Mouse (Mus musculus): Measurements from ENCODE around the gene Kndc1. TPM values are rescaled to one million over a fixed set of nuclear protein-coding genes. Genes with fewer than 3 reads are reported as not detected.

The Kndc1 gene
- polyA plus RNA-seq, 1 experiment from 2014 or later, result 22.4 TPM

DNA sequence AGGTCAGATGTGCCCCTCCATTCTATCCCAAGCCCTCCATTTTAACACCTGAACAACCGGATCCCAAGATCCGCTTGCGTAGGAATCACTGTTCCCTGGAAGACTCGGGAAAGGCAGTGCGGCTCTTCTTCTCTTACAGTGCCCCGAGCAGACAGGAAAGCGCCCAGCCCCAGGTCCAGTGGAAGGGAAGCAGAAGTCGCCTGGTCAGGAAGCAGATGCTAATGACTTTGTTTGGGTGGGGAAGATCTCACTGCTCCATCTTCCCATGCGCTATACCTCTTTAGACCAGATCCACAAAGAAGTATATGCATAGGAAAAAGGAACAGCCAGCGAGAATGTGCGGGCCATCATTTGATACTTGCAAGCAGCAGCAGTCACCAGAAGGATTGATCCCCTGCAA, 62.9 kb downstream of the Kndc1 start:
- Histone ChIP-seq H3K27ac (no peak overlapping the region), H3K4me3 (no peak overlapping the region), H3K9me3 (no peaks in the 10 kb centered on the region), H3K36me3 (replicated peaks) (no peaks in the 10 kb centered on the region), H3K4me2 (no peak overlapping the region), H3K4me1 (no peaks in the 10 kb centered on the region), H3K27me3 (replicated peaks) (no peaks in the 10 kb centered on the region), H3K9ac (no peak overlapping the region)
- no peak for ATAC-seq (replicated peaks)
- 59% methylated on average over 11 of the region's 11 CpGs for WGBS

DNA sequence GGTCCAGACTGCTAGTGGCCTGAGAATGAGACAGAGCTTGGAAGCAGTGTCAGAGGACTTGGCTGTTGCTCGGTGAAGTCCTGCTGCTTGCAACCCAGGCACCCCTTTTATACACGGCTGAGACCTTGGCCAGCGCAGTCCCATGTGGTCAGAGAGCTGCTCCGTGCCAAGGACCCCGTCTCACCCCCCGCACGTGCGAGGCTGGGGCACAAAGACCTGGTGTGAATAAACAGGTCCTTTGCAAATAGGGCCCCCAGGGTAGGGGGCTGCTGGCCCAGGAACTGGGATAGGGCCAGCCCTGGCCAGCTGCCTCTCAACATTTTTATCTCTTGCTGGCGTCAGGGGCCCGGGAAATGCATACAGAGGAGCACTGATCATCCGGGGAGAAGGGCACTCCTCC, 63.5 kb downstream of the Kndc1 start:
- H3K4me1 ChIP-seq, result no peaks in the 10 kb centered on the region
- 27% methylated on average over 11 of the region's 11 CpGs for WGBS
- peak; percentile 33; the same call in 1 of the 2 replicates for ATAC-seq (replicated peaks)
- H3K27ac ChIP-seq, result no peak overlapping the region
- no peaks in the 10 kb centered on the region for H3K27me3 ChIP-seq (replicated peaks)
- H3K36me3 ChIP-seq (replicated peaks), result no peaks in the 10 kb centered on the region
- no peaks in the 10 kb centered on the region for H3K9me3 ChIP-seq
- no peak overlapping the region for H3K4me2 ChIP-seq
- no peak overlapping the region for H3K4me3 ChIP-seq
- H3K9ac ChIP-seq, result no peak overlapping the region

DNA sequence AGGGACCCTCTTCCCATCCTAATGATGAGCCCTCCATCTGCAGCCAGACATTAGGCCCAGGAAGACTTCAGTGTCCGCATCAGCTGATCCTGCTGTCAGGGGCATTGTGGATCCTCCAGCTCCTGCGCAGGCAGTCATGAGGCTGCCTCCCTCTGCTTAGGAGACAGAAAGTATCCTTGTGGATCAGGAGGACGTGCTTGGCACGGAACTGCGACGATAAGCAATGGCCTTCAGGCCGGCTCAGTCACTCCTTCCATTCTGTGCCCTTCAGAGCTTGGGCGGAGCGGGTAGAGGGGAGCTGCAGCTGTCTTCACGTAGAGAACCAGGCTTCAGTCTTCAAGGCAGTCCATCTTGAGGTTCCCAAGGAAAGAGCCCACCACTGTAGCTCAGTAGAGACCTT, 66.6 kb downstream of the Kndc1 start:
- H3K4me1 ChIP-seq, result no peaks in the 10 kb centered on the region
- H3K36me3 ChIP-seq (replicated peaks), result no peaks in the 10 kb centered on the region
- no peak overlapping the region for H3K4me2 ChIP-seq
- 91% methylated on average over 10 of the region's 10 CpGs for WGBS
- no peak for ATAC-seq (replicated peaks)
- H3K4me3 ChIP-seq, result no peak overlapping the region
- no peak overlapping the region for H3K27ac ChIP-seq
- H3K27me3 ChIP-seq (replicated peaks), result no peaks in the 10 kb centered on the region
- H3K9me3 ChIP-seq, result no peaks in the 10 kb centered on the region
- H3K9ac ChIP-seq, result no peak overlapping the region

- H3K27me3 ChIP-seq (replicated peaks), result peaks cover 8% of the 10 kb centered on the region; the same call in 1 of the 2 replicates
- no peaks in the 10 kb centered on the region for H3K36me3 ChIP-seq (replicated peaks)
- no peak overlapping the region for H3K4me3 ChIP-seq
- H3K9me3 ChIP-seq, result no peaks in the 10 kb centered on the region
- no peaks in the 10 kb centered on the region for H3K4me1 ChIP-seq
- ATAC-seq (replicated peaks), result no peak
- H3K4me2 ChIP-seq, result no peak overlapping the region
- WGBS, result 54% methylated on average over 4 of the region's 4 CpGs
- no peak overlapping the region for H3K27ac ChIP-seq
- no peak overlapping the region for H3K9ac ChIP-seq
Observed at GRCm38 (mm10) chr7:139963814-139964213, 69.3 kb downstream of the Kndc1 start.

GRCm38 (mm10) chr7:139967175-139967574, 72.7 kb downstream of the Kndc1 start:
- Histone ChIP-seq H3K27ac (no peak overlapping the region), H3K36me3 (replicated peaks) (no peaks in the 10 kb centered on the region), H3K4me1 (no peaks in the 10 kb centered on the region), H3K4me3 (no peak overlapping the region), H3K27me3 (replicated peaks) (peaks cover 9% of the 10 kb centered on the region; the same call in 1 of the 2 replicates), H3K9me3 (no peaks in the 10 kb centered on the region), H3K9ac (no peak overlapping the region), H3K4me2 (no peak overlapping the region)
- no peak for ATAC-seq (replicated peaks)
- 4% methylated on average over 4 of the region's 4 CpGs for WGBS

DNA sequence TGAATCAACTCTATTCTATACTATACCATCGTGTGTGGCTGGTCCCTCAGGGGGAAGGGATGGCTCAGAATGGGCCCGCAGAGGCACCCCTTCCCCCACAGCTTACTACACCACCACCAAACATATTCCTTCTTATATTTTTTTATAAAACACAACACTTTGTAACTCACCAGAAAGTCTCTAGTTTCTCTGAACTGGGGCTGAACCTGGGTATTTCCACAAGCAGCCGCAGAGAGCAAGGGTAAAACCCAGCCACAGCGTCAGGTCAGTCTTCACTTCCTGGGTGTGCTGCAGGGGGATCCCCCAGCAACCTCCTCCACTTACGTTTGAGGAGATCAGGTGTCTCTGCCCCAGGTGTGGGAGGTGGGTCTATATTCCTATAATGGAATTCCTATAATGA, 73.9 kb downstream of the Kndc1 start:
- Histone ChIP-seq H3K4me1 (no peaks in the 10 kb centered on the region), H3K27me3 (replicated peaks) (peaks cover 9% of the 10 kb centered on the region; the same call in 1 of the 2 replicates), H3K9me3 (no peaks in the 10 kb centered on the region), H3K36me3 (replicated peaks) (no peaks in the 10 kb centered on the region), H3K9ac (no peak overlapping the region), H3K4me2 (no peak overlapping the region), H3K27ac (no peak overlapping the region), H3K4me3 (no peak overlapping the region)
- no peak for ATAC-seq (replicated peaks)
- WGBS, result 48% methylated on average over 5 of the region's 5 CpGs

- H3K9me3 ChIP-seq, result no peaks in the 10 kb centered on the region
- H3K4me1 ChIP-seq, result no peaks in the 10 kb centered on the region
- no peak for ATAC-seq (replicated peaks)
- H3K9ac ChIP-seq, result no peak overlapping the region
- WGBS, result 28% methylated on average over 10 of the region's 10 CpGs
- no peak overlapping the region for H3K27ac ChIP-seq
- no peaks in the 10 kb centered on the region for H3K36me3 ChIP-seq (replicated peaks)
- no peak overlapping the region for H3K4me3 ChIP-seq
- H3K4me2 ChIP-seq, result no peak overlapping the region
- peaks cover 9% of the 10 kb centered on the region; the same call in 1 of the 2 replicates for H3K27me3 ChIP-seq (replicated peaks)
Observed at GRCm38 (mm10) chr7:139969348-139970130, 75.0 kb downstream of the Kndc1 start.

DNA sequence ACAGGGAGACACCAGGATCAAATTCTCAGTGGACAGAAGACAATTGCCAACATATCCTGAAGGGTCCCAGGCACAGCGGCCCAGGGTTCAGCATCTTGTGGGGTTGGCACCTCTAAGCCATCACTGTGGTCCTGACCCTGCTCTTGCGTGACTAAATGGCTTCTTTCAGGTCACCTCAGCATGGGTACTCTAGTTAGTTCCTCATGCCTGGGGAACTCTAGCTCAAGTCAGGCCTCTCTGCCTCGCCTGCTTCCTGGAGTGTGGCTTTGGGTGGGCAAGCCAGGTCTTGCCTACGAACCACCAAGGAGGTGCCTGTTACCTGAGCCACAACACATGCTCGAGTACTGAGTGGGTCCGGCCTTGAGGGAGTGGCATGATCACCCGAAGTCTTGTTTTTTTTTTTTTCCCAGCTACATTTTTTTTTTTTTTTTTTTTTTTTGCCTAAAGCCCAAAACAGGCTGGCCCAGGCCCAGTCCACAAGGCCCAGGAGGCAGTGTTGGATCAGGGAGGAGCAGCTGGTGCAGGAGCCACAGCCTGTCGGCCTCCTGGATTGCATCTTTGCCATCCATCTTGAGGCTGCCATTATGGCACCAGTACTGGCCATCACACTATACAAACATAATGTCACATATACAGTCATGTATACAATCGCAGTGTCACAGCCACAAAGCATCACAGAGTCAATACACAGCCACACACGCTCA, 75.9 kb downstream of the Kndc1 start:
- ATAC-seq (replicated peaks), result no peak
- WGBS, result 87% methylated on average over 10 of the region's 10 CpGs
- H3K4me1 ChIP-seq, result no peaks in the 10 kb centered on the region
- no peak overlapping the region for H3K27ac ChIP-seq
- no peaks in the 10 kb centered on the region for H3K36me3 ChIP-seq (replicated peaks)
- H3K9me3 ChIP-seq, result no peaks in the 10 kb centered on the region
- H3K27me3 ChIP-seq (replicated peaks), result peaks cover 9% of the 10 kb centered on the region; the same call in 1 of the 2 replicates
- H3K4me3 ChIP-seq, result no peak overlapping the region
- no peak overlapping the region for H3K4me2 ChIP-seq
- no peak overlapping the region for H3K9ac ChIP-seq

DNA sequence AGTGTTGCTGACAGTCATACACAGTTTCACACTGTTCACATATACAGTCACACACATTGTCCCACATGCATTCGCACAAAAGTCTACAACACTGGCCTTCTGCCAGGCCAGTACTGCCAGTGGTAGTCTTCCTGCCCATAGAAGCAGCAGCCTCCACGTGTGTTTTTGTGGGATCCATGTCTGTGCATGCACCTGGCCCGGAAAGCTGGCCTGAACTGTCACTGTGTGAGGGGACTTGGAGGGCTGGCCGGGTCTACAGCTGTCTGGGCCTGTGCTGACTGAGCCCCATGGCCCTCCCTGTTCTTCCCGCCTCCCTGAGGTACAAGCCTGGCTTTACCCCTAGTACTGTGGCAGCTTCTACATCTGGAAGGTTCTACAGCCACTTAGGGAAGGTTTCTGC, 76.5 kb downstream of the Kndc1 start:
- 77% methylated on average over 5 of the region's 5 CpGs for WGBS

DNA sequence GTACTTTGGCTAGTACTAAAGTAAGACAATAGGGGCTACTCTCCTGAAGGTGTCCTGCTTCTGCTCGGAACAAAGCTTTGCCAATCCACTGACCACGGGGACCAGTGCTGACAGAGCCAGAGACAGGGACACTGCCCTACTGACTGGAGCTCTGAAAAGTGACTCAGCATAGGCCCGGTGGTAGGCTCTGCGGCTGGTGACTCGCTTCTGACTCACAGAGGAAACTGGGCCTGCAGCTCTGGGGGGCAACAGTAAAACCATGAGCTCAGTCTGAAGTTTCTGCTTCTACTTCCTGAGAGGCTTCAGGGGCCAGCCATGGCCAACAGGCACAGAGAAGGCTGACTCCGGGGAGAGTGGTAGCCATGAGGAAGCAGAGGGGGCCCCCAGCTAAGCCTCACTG, 76.9 kb downstream of the Kndc1 start:
- no peak overlapping the region for H3K4me2 ChIP-seq
- ATAC-seq (replicated peaks), result no peak
- H3K4me3 ChIP-seq, result no peak overlapping the region
- no peak overlapping the region for H3K27ac ChIP-seq
- H3K36me3 ChIP-seq (replicated peaks), result no peaks in the 10 kb centered on the region
- H3K9me3 ChIP-seq, result no peaks in the 10 kb centered on the region
- H3K4me1 ChIP-seq, result no peaks in the 10 kb centered on the region
- H3K27me3 ChIP-seq (replicated peaks), result peaks cover 9% of the 10 kb centered on the region; the same call in 1 of the 2 replicates
- no peak overlapping the region for H3K9ac ChIP-seq
- 71% methylated on average over 6 of the region's 6 CpGs for WGBS

More for the DNA sequence above, 76.5 kb downstream of the Kndc1 start:
- Histone ChIP-seq H3K9me3 (no peaks in the 10 kb centered on the region), H3K4me1 (no peaks in the 10 kb centered on the region), H3K4me3 (no peak overlapping the region), H3K4me2 (no peak overlapping the region), H3K9ac (no peak overlapping the region), H3K27ac (no peak overlapping the region), H3K27me3 (replicated peaks) (peaks cover 9% of the 10 kb centered on the region; the same call in 1 of the 2 replicates), H3K36me3 (replicated peaks) (no peaks in the 10 kb centered on the region)
- ATAC-seq (replicated peaks), result no peak

DNA sequence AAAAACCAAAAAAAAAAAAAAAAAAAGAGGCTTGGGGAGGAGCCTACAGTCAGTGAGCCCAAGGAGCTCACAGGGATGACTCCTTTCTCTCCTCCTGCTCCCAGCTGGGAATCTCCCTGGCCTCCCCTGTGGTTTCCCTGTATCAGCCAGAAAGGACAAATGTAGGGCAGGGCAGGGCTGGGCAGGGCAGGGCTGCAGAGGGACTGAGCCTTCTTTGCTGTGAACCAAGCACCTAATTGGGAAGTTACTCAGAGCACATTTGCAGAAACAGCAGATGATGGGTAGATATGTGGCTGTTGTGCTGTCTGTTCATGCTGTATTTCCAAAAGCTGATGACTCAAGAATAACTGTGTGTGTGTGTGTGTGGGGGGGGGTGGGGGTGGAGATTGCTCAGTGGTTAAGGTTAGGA, 78.4 kb downstream of the Kndc1 start:
- Histone ChIP-seq H3K27ac (no peak overlapping the region), H3K4me1 (peaks cover under 1% of the 10 kb centered on the region; the same call in 1 of the 2 replicates), H3K4me2 (no peak overlapping the region), H3K4me3 (no peak overlapping the region), H3K9me3 (no peaks in the 10 kb centered on the region), H3K36me3 (replicated peaks) (no peaks in the 10 kb centered on the region), H3K27me3 (replicated peaks) (peaks cover 12% of the 10 kb centered on the region; the same call in 1 of the 2 replicates), H3K9ac (no peak overlapping the region)
- ATAC-seq (replicated peaks), result no peak

DNA sequence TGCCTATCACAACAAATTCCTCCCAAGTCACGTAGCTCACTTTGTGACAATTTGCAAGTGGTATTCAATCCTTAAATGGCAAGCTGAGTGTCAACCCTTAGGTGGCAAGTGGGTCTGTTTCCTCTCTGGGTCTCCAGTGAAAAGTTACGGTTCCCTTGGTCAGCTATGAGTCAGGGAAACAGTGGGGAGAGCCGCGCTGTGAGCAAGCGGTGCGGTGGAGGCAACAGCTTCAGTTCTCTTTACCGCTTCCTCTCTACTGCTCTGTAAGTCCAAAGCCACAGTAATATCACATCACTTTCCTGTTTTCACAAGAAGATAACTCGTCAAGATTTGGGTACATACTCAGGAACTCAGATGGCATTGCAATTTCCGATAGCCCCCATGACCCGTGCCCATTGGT, 79.8 kb downstream of the Kndc1 start:
- H3K9ac ChIP-seq, result no peak overlapping the region
- peaks cover 3% of the 10 kb centered on the region; the same call in 1 of the 2 replicates for H3K27me3 ChIP-seq (replicated peaks)
- H3K36me3 ChIP-seq (replicated peaks), result no peaks in the 10 kb centered on the region
- no peak overlapping the region for H3K4me2 ChIP-seq
- H3K27ac ChIP-seq, result no peak overlapping the region
- no peak for ATAC-seq (replicated peaks)
- 87% methylated on average over 10 of the region's 10 CpGs for WGBS
- no peak overlapping the region for H3K4me3 ChIP-seq
- H3K4me1 ChIP-seq, result peaks cover 11% of the 10 kb centered on the region
- no peaks in the 10 kb centered on the region for H3K9me3 ChIP-seq
